Mouse (Mus musculus): ENCODE measurements around the gene Hip1r. TPM values are rescaled to one million over a fixed set of nuclear protein-coding genes. Genes with fewer than 3 reads are reported as not detected.

The Hip1r gene
- total and polyA plus RNA-seq, 3 experiments, result 16.6 to 31.6 TPM; not detected in 1

DNA sequence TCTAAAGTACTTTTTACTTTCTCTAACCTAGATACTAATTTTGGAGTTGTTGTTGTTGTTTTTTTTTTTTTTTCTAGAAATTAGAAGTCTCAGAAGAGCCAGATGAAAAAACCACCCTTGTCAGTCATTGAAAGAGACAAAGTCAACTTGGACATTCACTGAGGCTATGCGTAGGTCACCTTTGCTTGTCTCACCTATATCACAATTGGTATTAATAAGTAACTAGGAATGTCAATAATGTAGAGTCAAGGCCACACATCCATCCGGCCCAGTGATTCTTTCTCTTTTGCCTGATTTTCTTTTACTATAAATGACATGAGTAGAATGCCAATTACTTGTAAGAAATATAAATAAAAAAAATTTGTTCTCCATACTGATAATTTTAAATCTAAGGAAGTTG lies 6.7 kb upstream of the Hip1r start:
- no peaks in the 10 kb centered on the region for H3K9me3 ChIP-seq (replicated peaks; ENCODE audit: insufficient read depth, low read length)
- H3K4me1 ChIP-seq (ENCODE audit: control insufficient read depth in 1 of 2, insufficient read depth in 2 of 2, low read length in 2 of 2), result no peaks in the 10 kb centered on the region
- no peak overlapping the region for H3K4me3 ChIP-seq (ENCODE audit: control insufficient read depth in 1 of 2, insufficient read depth in 1 of 2, low read depth in 2 of 2, low read length in 2 of 2)
- H3K79me2 ChIP-seq (ENCODE audit: control insufficient read depth, insufficient read depth, low read length, poor library complexity), result no peaks in the 10 kb centered on the region
- no peak for TF ChIP-seq KAT2A (conservative IDR thresholded peaks at IDR 0.05; ENCODE audit: low read depth, low read length)
- no peak for TF ChIP-seq TBP (IDR thresholded peaks at IDR 0.05; ENCODE audit: low read depth, low read length)
- no peak for TF ChIP-seq JUND (IDR thresholded peaks at IDR 0.05; ENCODE audit: low read depth, low read length)
- no peak for TF ChIP-seq POLR2AphosphoS5 (IDR thresholded peaks at IDR 0.05; ENCODE audit: borderline replicate concordance, low read depth, low read length)
- TF ChIP-seq MXI1 (IDR thresholded peaks at IDR 0.05; ENCODE audit: low read depth, low read length), result no peak
- TF ChIP-seq SMC3 (IDR thresholded peaks at IDR 0.05; ENCODE audit: low read depth, low read length), result no peak
- TF ChIP-seq ELF1 (IDR thresholded peaks at IDR 0.05; ENCODE audit: low read depth, low read length), result no peak
- no peak for TF ChIP-seq TCF12 (IDR thresholded peaks at IDR 0.05; ENCODE audit: low read depth, low read length)
- TF ChIP-seq ZNF384 (IDR thresholded peaks at IDR 0.05; ENCODE audit: low read depth, low read length), result no peak
- TF ChIP-seq ETS1 (IDR thresholded peaks at IDR 0.05; ENCODE audit: low read depth, low read length), result no peak
- no peak for TF ChIP-seq ZKSCAN1 (IDR thresholded peaks at IDR 0.05; ENCODE audit: low read depth, low read length)
- no peak for TF ChIP-seq MAX (IDR thresholded peaks at IDR 0.05; ENCODE audit: low read length)
- TF ChIP-seq MAZ (IDR thresholded peaks at IDR 0.05; ENCODE audit: low read depth, low read length), result no peak
- TF ChIP-seq CTCF (IDR thresholded peaks at IDR 0.05 in 2 of 3, conservative IDR thresholded peaks at IDR 0.05 in 1 of 3; ENCODE audit: control insufficient read depth in 1 of 3, insufficient read depth in 1 of 3, low read depth in 2 of 3, low read length in 3 of 3, poor library complexity in 1 of 3, severe bottlenecking in 1 of 3), result no peak
- TF ChIP-seq SIN3A (IDR thresholded peaks at IDR 0.05; ENCODE audit: low read length), result no peak
- no peak for TF ChIP-seq HCFC1 (IDR thresholded peaks at IDR 0.05; ENCODE audit: low read depth, low read length)
- TF ChIP-seq MYC (IDR thresholded peaks at IDR 0.05; ENCODE audit: low read depth, low read length), result no peak
- no peak for TF ChIP-seq CHD2 (IDR thresholded peaks at IDR 0.05; ENCODE audit: low read length)
- TF ChIP-seq ZMIZ1 (IDR thresholded peaks at IDR 0.05; ENCODE audit: low read depth, low read length), result no peak
- TF ChIP-seq USF1 (IDR thresholded peaks at IDR 0.05; ENCODE audit: low read depth, low read length), result no peak
- peaks cover 0 to 1% of the 10 kb centered on the region in 2 experiments; a peak in 1 of 4 replicates for H3K36me3 ChIP-seq (ENCODE audit: control insufficient read depth in 1 of 2, insufficient read depth in 2 of 2, low read length in 2 of 2)
- no peaks in the 10 kb centered on the region for H3K27me3 ChIP-seq (ENCODE audit: control insufficient read depth in 1 of 2, insufficient read depth in 2 of 2, low read length in 2 of 2)
- H3K27ac ChIP-seq (ENCODE audit: control insufficient read depth, low read depth, low read length), result no peak overlapping the region
- no peak overlapping the region for H3K9ac ChIP-seq (ENCODE audit: control insufficient read depth, low read depth, low read length, poor library complexity, severe bottlenecking)
- DNase-seq (ENCODE audit: low read depth, low spot score), result no peak

DNA sequence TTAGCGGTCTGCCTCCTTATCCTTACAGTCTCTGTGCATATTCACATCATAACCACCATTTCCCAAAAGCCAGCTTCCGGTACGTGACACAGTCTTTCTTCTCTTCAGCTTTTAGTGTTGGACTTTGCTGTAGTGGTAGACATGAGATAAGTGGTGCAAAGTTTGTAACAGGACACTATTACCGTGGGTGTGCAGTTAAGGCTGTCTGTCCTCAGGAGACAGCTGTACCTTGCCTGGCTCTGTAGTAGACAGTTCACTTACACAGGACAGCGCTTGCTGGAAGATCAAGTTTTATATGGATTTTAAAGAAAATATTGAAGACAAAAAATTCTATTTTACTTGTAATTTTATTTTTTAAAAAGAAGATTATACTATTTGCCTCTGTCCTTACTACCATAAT lies 5.0 kb upstream of the Hip1r start:
- DNase-seq (ENCODE audit: low read depth, low spot score), result no peak
- no peak overlapping the region for H3K4me3 ChIP-seq (ENCODE audit: control insufficient read depth in 1 of 2, insufficient read depth in 1 of 2, low read depth in 2 of 2, low read length in 2 of 2)
- no peak overlapping the region for H3K9ac ChIP-seq (ENCODE audit: control insufficient read depth, low read depth, low read length, poor library complexity, severe bottlenecking)
- H3K4me1 ChIP-seq (ENCODE audit: control insufficient read depth in 1 of 2, insufficient read depth in 2 of 2, low read length in 2 of 2), result no peaks in the 10 kb centered on the region
- H3K27me3 ChIP-seq (ENCODE audit: control insufficient read depth in 1 of 2, insufficient read depth in 2 of 2, low read length in 2 of 2), result no peaks in the 10 kb centered on the region
- no peaks in the 10 kb centered on the region for H3K79me2 ChIP-seq (ENCODE audit: control insufficient read depth, insufficient read depth, low read length, poor library complexity)
- TF ChIP-seq ELF1 (IDR thresholded peaks at IDR 0.05; ENCODE audit: low read depth, low read length) (no peak), POLR2AphosphoS2 (IDR thresholded peaks at IDR 0.05; ENCODE audit: low read length) (no peak), UBTF (IDR thresholded peaks at IDR 0.05; ENCODE audit: borderline replicate concordance, insufficient read depth, low read depth, low read length) (no peak), MXI1 (IDR thresholded peaks at IDR 0.05; ENCODE audit: low read depth, low read length) (no peak), NELFE (IDR thresholded peaks at IDR 0.05; ENCODE audit: low read depth, low read length) (no peak), MYB (IDR thresholded peaks at IDR 0.05; ENCODE audit: low read depth, low read length) (no peak), JUND (IDR thresholded peaks at IDR 0.05; ENCODE audit: low read depth, low read length) (no peak), CHD1 (IDR thresholded peaks at IDR 0.05; ENCODE audit: low read depth, low read length) (no peak), KAT2A (conservative IDR thresholded peaks at IDR 0.05; ENCODE audit: low read depth, low read length) (no peak), GABPA (IDR thresholded peaks at IDR 0.05; ENCODE audit: low read depth, low read length) (no peak), SIN3A (IDR thresholded peaks at IDR 0.05; ENCODE audit: low read length) (no peak), MAX (IDR thresholded peaks at IDR 0.05; ENCODE audit: low read length) (no peak), MYC (IDR thresholded peaks at IDR 0.05; ENCODE audit: low read depth, low read length) (no peak), GATA1 (IDR thresholded peaks at IDR 0.05; ENCODE audit: low read depth, low read length) (no peak), ZMIZ1 (IDR thresholded peaks at IDR 0.05; ENCODE audit: low read depth, low read length) (no peak), MAZ (IDR thresholded peaks at IDR 0.05; ENCODE audit: low read depth, low read length) (no peak)
- no peak overlapping the region for H3K27ac ChIP-seq (ENCODE audit: control insufficient read depth, low read depth, low read length)
- H3K9me3 ChIP-seq (replicated peaks; ENCODE audit: insufficient read depth, low read length), result no peaks in the 10 kb centered on the region
- peaks cover 0 to 1% of the 10 kb centered on the region in 2 experiments; a peak in 1 of 4 replicates for H3K36me3 ChIP-seq (ENCODE audit: control insufficient read depth in 1 of 2, insufficient read depth in 2 of 2, low read length in 2 of 2)

Measured in MEL (cell line).